Mouse (Mus musculus) kidney, postnatal 10 days (tissue): ENCODE results near the gene Slc12a6.
A peak's percentile ranks its signal among the peaks of the same experiment; 100 is the strongest.

Experiments used
- DNase-seq: peaks from one replicate; pipeline ENCODE4 v3.0.0; 2021; ENCODE audit warnings: mixed read lengths

Slc12a6 gene

DNA sequence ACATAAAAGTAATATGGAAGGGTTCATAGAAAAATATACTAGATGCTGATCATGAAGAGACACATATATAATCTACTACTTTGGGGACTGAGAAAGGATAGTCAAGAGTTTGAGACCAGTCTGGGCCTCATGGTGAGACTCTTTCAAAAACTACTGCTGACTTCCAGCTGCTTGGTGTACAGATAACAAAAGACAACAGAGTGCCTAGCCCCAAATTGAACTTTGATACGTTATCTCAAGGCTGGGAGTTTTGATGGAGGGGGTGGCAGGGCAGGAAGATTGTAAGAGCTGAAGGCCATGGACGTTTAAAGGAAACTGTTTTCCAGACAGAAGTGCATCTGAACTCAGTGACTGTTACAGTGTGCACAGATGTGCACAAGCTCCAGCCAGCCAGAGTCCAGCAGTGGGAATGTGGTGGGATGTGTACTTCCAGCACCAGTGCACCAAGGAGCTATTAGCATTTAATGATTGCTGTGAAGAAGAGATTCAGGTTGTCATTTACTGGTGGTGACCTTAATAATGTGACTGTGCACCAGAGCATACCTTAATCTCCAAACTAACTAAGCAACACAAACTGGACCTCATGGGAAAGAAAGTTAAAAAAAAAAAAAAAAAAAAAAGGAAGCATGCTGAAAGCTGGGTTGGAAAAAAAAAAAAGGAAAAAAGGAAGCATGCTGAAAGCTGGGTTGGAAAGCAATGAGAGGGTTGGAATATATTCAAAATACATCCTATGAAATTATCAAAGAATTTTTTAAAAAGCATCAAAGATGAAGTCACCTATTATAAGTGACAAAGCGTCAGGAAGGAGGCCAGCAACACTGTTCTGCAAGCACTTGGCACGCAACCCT lies 66.7 kb downstream of the Slc12a6 start:
- no peak for DNase-seq

DNA sequence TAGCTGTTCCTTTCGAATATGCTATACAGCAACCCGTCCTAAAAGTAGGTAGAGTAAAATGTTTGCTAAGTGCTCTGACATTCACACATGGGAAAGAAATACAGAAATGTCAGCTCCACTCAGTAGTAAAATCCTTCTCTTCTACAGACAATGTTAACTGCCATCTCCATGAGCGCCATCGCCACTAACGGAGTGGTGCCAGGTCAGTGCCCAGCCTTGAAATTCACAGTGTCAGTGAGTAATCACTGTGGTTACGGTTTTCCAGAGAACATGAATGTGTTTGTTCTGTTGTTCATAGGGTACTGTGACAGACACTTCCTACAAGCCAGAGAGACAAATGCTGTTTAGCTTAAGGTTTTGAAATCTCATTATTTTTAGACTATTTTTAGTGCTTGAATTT lies 71.6 kb downstream of the Slc12a6 start:
- no peak for DNase-seq

DNA sequence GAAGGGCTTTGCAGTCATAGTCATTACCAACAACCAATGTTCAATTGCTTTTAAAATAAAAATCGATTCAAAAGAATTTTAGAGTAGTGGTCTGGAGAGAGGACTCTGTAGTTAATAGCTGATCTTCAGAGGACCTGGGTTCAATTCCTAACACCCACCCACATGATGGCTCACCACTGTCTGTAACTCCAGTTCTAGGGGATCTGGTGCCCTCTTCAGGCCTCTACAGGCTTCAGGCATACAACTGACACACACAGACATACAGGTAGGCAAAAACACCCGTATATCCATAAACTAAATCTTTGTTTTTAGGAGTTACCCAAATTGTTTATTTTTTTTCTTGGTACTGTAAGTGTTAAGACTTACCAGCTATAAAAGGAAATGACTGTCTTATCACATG lies 74.1 kb downstream of the Slc12a6 start:
- DNase-seq: peak; percentile 28

DNA sequence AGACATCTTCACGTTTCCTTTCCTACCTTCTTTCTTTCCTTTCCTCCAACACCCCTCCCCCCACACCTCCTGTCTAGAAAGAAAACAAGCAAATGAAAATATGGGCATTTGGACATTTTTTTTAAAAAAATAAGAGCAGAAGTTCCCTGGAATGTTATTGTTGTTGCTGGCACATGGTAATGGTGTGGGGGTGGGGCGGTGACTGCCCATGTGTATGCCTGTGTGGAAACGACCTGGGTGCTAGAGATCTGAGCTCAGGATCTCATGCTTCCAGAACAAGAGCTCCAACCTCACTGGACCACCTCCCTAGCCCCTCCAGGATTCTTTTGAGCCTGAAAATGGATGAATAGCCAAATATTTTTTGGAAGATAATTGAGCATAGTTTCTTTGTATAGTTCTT lies 75.5 kb downstream of the Slc12a6 start:
- peak; percentile 31 for DNase-seq

DNA sequence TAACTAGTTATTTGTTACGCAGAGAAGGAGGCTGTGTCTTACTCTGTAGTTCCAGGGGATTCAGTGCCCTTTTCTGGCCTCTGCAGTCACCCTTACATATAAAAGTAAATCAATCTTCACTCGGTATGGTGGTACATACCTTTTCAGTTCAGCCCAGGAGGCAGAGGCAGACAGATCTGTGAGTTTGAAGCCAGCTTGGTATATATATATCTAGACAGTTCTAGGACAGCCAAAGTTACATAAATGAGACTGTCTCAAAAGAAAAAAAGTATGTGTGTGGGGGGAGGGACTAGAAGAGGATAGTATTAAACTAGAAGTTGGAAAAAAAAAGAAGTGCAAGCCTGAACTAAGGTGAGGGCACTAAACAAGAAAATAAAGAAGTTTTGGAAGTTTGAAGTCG lies 82.6 kb downstream of the Slc12a6 start:
- no peak for DNase-seq

DNA sequence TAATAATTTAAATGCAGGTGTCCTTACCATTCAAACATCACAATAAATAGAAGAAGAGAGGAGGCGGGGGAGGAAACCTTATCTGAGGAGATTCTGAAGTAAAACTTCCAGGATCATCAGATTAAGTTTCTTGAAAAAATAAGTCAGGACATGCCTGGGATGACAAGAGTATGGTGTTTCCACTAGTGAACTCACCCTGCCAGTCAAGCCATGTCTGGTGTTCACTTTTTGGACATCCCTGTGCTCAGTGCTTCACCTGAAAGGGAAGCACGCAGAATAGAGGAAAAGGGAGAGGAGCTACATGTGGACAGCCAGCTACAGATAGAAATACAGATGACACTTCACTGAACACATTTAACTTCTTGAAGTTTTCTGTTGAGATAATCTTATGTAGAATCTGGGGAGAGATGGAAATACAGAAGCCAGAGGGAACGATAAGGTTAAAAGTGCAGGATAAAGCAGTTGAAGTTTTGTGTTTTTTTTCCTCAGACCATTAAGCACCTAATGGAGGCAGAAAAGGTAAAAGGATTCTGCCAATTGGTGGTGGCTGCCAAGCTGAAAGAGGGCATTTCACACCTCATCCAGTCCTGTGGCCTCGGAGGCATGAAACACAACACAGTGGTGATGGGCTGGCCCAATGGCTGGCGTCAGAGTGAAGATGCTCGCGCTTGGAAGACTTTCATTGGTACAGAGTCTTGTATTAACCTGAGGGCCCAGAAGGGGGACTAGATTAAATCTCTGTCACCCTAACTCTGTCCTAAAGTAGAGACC lies 88.2 kb downstream of the Slc12a6 start:
- no peak for DNase-seq

DNA sequence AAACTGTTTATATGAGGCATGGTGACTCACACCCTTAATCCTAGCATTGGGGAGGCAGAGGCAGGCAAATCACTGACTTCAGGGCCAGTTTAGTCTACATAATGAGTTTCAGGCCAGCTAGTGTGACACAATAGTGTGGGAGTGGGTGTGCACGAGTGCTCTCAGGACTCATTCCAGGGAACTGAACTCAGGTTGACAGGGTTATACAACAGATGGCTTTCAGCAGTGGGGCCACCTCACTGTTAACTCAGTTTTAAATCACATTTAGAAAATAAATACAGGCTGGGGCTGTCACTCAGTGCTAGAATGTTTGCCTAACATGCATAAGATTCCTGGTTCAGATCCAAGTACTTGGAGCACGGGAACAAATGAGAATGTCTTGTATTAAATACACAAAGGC lies 94.0 kb downstream of the Slc12a6 start:
- no peak for DNase-seq

DNA sequence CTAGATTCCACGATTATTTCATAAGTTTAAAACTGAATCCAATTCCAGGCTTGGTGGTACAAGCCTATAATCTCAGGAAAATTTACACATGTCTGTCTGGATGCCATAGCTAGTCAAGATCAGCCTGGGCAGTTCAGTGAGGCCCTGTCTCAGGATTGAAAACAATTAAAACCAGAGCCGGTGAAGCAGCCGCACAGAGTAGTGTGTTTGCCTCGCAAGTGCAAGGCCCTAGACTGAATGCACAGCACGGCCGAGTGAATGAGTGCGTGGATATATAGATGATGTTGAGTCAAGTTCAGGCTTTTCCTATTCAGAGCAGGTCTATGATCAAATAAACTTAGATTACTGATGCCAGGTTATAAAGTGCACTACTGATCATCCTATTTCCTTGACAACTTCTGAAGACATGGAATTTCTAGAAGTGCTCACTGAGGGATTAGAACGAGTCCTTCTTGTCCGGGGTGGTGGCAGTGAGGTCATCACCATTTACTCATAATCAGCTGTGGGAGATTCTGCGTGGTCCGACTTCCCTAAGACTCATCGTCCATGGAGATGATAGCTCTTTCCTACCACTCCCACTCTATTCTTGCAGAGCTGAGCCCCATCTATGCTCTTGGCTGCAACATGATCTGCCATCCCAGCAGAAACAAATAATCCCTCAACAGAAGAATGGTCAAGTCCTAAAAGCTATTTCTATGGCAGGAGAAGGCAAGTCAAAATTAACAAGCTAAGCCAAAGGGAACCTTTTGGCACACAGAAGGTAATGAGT lies 94.6 kb downstream of the Slc12a6 start:
- DNase-seq: no peak

DNA sequence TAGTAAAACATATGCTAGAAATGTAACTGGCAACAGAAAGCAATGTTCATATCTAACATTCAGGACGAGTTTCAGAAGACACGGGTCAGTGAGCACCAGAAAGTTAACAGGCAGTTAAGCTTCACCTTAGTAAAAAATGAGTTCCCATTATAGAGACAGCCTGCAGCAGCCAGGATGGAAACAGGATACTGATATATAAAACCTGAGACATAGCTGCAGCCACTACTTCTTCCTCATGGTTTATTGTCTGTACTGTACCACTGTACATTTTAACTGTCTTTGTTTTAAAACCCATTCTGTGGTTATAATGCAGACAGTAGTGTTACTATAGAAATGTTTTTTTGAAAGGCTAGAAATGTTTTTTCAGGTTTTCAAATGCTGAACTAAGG lies 95.2 kb downstream of the Slc12a6 start:
- no peak for DNase-seq

DNA sequence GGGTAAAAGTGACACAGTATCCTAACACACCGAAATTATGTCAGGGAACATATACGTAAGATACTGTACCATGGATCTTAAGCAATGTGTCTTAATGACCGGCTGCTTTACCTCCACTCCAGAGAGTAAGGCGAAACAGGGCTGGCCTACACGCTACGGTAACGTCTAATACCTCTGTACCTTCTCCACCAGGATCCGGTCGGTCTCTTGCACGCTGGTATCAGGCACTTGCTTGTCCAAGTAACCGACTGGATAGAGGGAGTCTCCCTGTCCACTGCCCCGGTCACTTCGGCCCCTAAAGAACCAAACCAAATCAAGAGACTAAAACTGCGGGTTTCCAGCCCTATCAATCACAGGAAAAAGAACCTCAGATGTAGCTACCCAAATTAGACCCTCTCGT lies 101.6 kb downstream of the Slc12a6 start:
- peak; percentile 12 for DNase-seq

DNA sequence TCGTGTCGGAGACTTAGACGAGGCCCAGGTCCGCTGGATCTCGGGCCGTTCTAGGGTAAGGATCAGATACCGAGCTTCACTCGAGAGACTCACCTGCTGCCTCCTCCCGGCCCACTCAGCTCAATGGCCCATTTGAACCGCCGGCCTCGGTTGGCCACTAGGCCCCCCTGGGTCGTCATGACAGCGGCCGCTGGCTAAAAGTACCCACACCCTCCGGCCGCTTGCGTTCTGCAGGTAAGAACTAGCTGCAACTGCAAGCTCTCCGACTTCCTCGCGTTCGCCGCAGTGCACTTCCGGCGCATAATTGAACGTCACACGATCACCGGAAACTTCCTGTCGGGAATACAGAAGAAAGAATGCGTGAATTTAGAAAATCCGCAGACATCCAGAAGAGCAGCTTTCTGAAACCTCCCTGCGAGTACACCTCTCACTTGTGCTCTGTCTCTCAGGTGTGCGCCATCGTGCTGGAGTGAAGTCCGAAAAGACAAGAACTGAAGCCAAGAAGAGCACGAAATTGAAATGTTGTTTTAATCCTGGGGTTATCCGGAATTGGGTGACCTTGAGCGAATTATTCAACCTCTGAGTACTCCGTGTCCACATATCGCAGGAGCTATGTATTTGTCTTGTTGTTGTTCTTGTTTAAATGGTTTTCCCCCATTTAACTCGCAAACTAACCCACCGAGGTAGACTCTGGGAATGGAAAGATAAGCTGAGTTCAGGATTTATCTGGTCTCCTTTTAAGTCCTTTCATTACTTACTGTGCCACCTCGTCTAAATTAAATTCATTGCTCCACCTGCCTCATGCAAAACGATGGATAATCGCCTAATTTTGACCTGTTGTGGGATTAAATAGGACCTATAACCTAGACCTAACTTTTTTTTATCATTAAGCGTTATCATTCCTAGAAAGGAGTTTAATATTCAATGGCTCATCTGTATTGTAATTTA lies 102.4 kb downstream of the Slc12a6 start, which contains the start of gene Emc4:
Gene Emc4, minus strand, starts transcription at position 302 of the 948 bp plus-strand sequence.
- peak; percentile 96 for DNase-seq

DNA sequence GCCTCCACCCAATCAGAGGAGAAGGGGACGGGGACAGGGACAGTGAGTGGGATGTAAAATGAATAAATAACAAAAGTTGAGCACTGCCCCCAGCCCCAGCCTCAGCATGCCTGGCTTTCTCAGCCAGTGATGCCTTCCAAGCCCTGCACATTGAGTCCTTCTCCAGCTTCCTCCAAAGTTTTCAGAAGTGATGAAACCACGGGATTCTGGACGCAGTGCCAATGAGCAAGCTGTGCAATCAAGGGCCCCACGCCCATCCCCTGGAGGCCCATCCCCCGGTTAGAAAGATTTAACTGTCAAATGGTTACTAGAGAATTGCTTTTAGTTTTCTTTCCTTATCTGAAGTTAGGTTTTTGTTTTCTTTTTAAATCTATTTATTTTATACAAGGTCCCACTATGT lies 104.3 kb downstream of the Slc12a6 start:
- DNase-seq: no peak

DNA sequence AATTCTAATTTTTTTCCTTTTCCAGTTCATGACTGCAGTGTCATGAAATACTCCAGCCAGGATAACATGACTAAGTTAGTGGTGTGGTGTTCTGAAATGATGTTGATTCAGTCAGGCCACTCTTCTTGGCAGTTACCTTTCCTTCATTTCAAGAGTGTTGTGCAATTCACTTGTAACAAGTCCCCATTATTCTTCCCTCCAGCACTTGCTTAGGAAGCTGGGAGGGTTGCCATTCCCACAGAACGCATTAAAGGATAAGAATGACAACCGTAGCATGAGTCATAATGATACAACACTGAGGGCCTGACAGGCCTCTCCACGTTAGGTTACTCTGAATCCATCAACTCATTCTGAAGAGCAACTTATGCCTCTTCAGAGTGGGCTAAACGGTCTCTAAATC lies 107.5 kb downstream of the Slc12a6 start:
- DNase-seq: no peak

DNA sequence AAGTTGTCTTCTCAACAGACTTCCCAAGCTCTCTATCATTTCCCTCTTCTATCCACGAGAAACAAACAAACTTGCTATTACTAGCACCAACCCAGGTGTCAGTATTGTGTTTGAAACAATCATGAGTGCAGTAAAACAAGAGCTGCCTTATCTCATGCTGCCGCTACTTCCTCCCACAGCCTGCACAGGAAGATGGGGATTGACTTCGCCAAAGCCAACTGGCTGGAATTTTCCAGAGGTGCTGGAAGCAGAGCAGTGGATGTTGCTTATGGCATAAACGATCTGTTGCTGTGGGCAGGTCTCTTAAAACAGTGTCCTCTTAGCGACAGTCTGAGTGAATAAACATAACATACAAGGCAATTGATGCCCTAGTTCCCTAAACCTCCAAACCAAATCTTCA lies 109.0 kb downstream of the Slc12a6 start:
- DNase-seq: peak; percentile 14

DNA sequence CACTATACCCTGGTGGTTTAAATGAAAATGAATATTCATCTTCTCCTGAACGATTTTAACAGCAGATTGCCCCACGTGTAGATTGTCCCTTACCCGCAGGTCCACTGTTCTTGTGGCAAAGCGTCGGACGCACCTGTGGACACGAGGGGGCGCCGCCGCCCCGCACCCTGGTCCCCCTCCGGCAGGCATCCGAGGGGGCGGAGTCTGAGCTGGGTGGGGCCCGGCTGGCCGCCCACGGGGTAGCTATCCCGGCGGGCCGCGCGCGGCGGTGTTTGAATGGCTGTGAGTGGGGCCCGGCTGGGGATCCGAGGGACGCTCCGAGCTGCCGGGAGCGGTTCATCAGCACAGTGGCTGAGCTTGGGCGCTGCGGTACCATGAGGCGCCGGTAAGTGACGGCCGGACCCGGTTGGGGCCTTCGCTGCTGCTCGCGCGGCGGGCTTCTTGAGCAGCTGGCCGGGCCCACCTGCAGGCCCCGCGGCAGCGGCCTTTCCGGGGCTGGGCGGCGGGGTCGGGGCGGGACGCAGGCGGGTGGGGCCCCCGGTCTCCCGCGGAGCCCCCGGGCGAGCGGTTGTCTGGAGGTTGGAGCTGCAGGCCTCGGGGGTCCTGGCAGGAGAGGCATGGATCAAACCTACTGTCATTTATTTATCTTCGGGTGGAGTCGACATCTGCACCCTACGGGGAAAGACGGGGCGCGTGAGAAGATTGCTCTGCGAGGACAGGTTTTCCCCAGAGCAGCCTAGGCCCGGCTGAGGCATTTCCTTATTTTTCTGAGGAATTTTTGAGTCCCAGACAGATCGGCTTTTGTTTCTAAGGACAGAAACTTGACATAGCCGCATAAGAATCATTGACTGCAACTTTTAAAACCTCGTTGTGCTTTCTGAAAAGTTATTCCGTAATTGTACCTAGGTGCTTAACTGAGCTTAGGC lies 113.6 kb downstream of the Slc12a6 start, which contains the start of gene Katnbl1:
Gene Katnbl1, plus strand, starts transcription at position 239 of the 926 bp plus-strand sequence.
- DNase-seq: peak; percentile 98

DNA sequence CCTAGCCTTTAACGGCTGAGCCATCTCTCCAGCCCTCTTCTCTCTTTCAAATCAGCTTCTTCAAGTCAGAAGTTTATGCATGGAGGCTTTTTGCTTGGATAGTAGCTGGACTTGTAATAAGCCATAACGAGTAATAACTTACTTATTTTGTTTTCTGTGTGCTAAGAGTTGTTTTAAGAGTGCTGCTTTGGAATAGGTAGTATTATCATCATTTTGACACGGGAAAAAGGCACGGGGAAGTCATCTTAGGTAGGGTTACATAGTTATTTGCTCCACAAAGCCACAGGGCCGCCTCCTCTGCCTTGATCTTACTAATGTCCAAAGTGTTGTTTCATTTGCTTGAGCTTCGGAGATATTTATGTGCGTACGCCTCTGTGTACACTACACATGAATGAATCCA lies 114.5 kb downstream of the Slc12a6 start:
- no peak for DNase-seq

DNA sequence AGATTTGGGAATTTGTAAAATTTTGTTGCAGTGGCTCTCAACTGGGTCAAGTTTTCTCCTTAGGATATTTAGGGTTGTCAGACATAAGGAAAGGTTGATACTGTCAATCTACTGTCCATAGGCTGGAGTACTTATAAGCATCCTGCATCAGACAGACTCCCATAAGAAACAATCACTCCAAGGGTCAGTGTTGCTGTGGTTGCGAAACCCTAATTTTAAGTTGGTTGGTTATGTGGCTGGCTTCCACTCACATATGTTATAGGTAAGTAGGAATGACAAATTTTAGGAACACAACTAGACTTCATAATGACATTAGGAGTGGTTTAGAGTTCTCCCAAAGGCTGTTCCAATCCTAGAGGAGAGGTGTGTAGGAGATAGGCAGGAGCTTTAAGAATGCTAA lies 115.6 kb downstream of the Slc12a6 start:
- DNase-seq: no peak

DNA sequence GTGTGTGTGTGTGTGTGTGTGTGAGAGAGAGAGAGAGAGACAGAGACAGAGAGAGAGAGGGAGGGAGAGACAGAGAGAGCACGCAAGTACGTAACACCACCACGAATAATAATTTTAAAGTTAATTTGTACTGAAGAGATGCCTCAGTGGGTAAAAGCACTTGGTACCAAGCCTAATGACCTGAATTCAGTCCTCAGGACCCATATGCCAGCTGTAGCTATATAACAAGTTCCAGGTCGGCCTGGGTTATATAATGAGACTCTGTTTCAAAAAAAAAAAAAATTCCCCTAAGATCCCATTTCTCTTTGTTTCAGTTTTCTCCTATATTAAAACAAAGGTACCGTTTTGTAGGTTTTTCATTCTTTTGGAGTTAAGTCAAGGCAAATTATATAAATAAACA lies 125.2 kb downstream of the Slc12a6 start:
- DNase-seq: no peak

DNA sequence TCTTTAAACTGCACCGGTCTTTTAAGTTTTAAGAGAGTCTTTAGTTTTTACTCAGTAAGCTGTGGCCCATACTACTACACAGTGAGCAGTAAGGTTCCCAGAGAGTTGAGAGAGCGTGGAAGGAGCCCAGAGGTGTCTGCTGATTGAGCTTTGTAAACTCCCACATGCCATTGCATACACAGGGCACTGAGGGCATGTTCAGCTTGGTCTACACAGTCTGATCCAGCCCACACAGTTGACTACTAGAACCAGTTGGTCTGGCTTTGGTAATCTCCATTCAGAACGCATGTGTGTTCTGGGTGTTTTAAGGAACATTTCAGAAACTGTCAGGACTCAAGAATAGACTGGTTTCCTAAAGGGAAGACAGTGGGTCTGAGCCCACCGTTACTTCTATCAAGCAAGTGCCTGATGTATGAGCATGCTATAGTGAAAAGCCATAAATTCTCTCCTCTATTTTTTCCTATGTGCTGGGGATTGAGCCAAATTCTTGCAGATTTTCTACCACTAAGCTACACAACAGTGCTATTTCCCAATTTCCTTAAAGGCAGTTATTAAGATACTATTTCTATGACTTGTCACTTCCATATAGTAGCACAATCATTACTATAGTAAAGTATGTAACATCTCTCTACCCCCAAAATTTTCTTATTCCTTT lies 125.8 kb downstream of the Slc12a6 start:
- no peak for DNase-seq

DNA sequence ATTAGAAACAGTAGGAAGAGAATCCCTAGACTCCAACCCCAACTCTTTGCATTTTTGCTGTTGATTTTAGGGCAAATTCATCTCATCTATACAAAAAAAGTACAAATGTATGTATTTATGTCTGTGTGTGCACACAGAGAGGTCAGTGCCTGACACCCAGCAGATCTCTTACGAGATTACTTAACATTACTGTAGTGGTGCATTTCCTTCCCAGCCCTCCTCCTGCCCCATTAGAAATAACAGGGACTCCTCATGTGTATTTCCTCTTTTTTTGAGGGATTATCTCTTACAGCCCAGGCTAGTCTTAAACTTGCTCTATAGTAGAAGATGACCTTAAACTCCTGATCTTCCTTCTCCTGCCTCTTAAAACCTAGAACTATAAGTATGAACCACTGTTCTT lies 127.1 kb downstream of the Slc12a6 start:
- no peak for DNase-seq
